Mouse (Mus musculus) intestine, embryonic 14.5 days (tissue): ENCODE results near the gene Gm20532. TPM values are rescaled to one million over a fixed set of nuclear protein-coding genes. Genes with fewer than 3 reads are reported as not detected.

Experiments
- ATAC-seq: fragments of 200-750 bp; cut with Nextera tagmentation; replicated peaks from 2 replicates; pipeline ENCODE4 v1.8.0; 2017; ENCODE audit warnings: low read depth, moderate number of reproducible peaks, moderate TSS enrichment, moderate library complexity; ENCODE audit not compliant: low FRiP score, low TSS enrichment
- DNase-seq: peaks from one replicate; pipeline ENCODE4 v3.0.0-alpha.2; 2018; ENCODE audit warnings: low spot score
- H3K27ac ChIP-seq: fragments of 300-500 bp; sonication (generic); 2 replicates; pipeline ENCODE4 v1.5.1; 2014; ENCODE audit warnings: low read depth, mild to moderate bottlenecking, control low read depth
- H3K27me3 ChIP-seq: fragments of 300-500 bp; sonication (generic); replicated peaks from 2 replicates; pipeline ENCODE4 v1.6.1; 2014; ENCODE audit warnings: low read length, control low read depth; ENCODE audit not compliant: control insufficient read depth, insufficient read depth
- H3K36me3 ChIP-seq: fragments of 300-500 bp; sonication (generic); 2 replicates; pipeline ENCODE4 v1.6.1; 2014; ENCODE audit warnings: low read length, control low read depth; ENCODE audit not compliant: control insufficient read depth, insufficient read depth
- H3K4me1 ChIP-seq: fragments of 300-500 bp; sonication (generic); replicated peaks from 2 replicates; pipeline ENCODE4 v1.6.1; 2014; ENCODE audit warnings: low read length, control low read depth, mixed read lengths; ENCODE audit not compliant: control insufficient read depth, insufficient read depth
- H3K4me2 ChIP-seq: fragments of 300-500 bp; sonication (generic); 2 replicates; pipeline ENCODE4 v1.6.1; 2014; ENCODE audit warnings: low read length
- H3K4me3 ChIP-seq: fragments of 300-500 bp; sonication (generic); 2 replicates; pipeline ENCODE4 v1.5.1; 2014; ENCODE audit warnings: low read depth, low read length, control low read depth, mixed read lengths
- H3K9ac ChIP-seq: fragments of 300-500 bp; sonication (generic); 2 replicates; pipeline ENCODE4 v1.6.1; 2014; ENCODE audit warnings: mild to moderate bottlenecking, low read length
- H3K9me3 ChIP-seq: fragments of 300-500 bp; sonication (generic); 2 replicates; pipeline ENCODE4 v1.6.1; 2016; ENCODE audit warnings: low read length, control low read depth; ENCODE audit not compliant: control insufficient read depth
- WGBS: fragments of 180-500 bp; shearing (Covaris S2); extraction: QIAGEN DNeasy Blood & Tissue Kit; methylation state at CpG from one replicate; pipeline ENCODE4 v1.1.7; 2014; 5-methylcytosine and 5-hydroxymethylcytosine counted together
- polyA plus RNA-seq: library from polyadenylated mRNA; unstranded; fragments of >200 nt; fragmentation: Nextera tagmentation; extraction: Ambion mirVana; gene quantifications from 2 replicates; pipeline ENCODE4 v1.2.1, GENCODE M21; 2014

The Gm20532 gene
- polyA plus RNA-seq, 1 experiment from 2014 or later, result not detected

DNA sequence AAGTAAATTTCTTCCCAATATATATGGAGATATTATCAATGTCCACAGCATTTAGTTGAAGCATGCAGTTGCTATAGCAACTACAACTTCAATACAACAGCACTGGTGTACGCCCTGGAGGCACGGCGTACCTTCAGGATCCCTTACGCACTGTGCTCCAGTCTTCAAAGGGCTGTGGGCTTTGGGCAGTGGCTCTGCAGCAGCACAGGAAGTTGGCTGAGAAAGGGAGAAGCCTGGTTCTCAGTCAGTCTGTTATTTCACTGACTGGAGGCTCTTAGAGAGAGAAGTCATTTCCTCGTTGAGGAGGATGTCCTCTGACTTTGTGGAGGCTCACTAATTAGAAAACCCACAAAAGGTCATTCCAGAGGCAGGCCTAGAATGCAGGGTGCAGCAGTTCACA, 36.5 kb downstream of the Gm20532 start:
- Histone ChIP-seq H3K27ac (no peak overlapping the region), H3K9ac (no peak overlapping the region), H3K9me3 (no peaks in the 10 kb centered on the region), H3K36me3 (no peaks in the 10 kb centered on the region), H3K4me1 (no peaks in the 10 kb centered on the region), H3K4me2 (no peak overlapping the region), H3K27me3 (no peaks in the 10 kb centered on the region), H3K4me3 (no peak overlapping the region)
- ATAC-seq (no peak), DNase-seq (no peak)
- WGBS, result 73% methylated on average over 5 of the region's 5 CpGs

- H3K27me3 ChIP-seq, result no peaks in the 10 kb centered on the region
- ATAC-seq (no peak), DNase-seq (no peak)
- 87% methylated on average over 3 of the region's 3 CpGs for WGBS
- H3K4me1 ChIP-seq, result peaks cover 15% of the 10 kb centered on the region
- no peak overlapping the region for H3K4me3 ChIP-seq
- no peaks in the 10 kb centered on the region for H3K9me3 ChIP-seq
- H3K36me3 ChIP-seq, result no peaks in the 10 kb centered on the region
- H3K9ac ChIP-seq, result no peak overlapping the region
- no peak overlapping the region for H3K4me2 ChIP-seq
- no peak overlapping the region for H3K27ac ChIP-seq
These were observed 39.0 kb downstream of the Gm20532 start for GRCm38 (mm10) chr2:26625419-26625818.

- Histone ChIP-seq H3K9ac (no peak overlapping the region), H3K4me3 (no peak overlapping the region), H3K4me2 (no peak overlapping the region), H3K9me3 (no peaks in the 10 kb centered on the region), H3K36me3 (no peaks in the 10 kb centered on the region), H3K4me1 (peaks cover 21% of the 10 kb centered on the region), H3K27ac (no peak overlapping the region), H3K27me3 (no peaks in the 10 kb centered on the region)
- no peak for ATAC-seq
- 73% methylated on average over 3 of the region's 3 CpGs for whole genome bisulfite sequencing
- DNase-seq, result no peak
These were observed 39.6 kb downstream of the Gm20532 start for GRCm38 (mm10) chr2:26626081-26626480.

GRCm38 (mm10) chr2:26627921-26628739, 41.7 kb downstream of the Gm20532 start, which contains the start of gene Fam69b:
Fam69b (plus strand) TSS chr2:26628457.
- Histone ChIP-seq H3K27me3 (no peaks in the 10 kb centered on the region), H3K36me3 (no peaks in the 10 kb centered on the region), H3K4me2 (peak within 1 kb of the TSS; percentile 98), H3K9ac (peak within 1 kb of the TSS; percentile 91), H3K9me3 (no peaks in the 10 kb centered on the region), H3K4me1 (peaks cover 21% of the 10 kb centered on the region), H3K4me3 (peak within 1 kb of the TSS; percentile 69), H3K27ac (peak within 1 kb of the TSS; percentile 67)
- WGBS, result under 1% methylated on average over 69 of the region's 70 CpGs
- ATAC-seq, result peak; percentile 60
- peak; percentile 84 for DNase-seq

DNA sequence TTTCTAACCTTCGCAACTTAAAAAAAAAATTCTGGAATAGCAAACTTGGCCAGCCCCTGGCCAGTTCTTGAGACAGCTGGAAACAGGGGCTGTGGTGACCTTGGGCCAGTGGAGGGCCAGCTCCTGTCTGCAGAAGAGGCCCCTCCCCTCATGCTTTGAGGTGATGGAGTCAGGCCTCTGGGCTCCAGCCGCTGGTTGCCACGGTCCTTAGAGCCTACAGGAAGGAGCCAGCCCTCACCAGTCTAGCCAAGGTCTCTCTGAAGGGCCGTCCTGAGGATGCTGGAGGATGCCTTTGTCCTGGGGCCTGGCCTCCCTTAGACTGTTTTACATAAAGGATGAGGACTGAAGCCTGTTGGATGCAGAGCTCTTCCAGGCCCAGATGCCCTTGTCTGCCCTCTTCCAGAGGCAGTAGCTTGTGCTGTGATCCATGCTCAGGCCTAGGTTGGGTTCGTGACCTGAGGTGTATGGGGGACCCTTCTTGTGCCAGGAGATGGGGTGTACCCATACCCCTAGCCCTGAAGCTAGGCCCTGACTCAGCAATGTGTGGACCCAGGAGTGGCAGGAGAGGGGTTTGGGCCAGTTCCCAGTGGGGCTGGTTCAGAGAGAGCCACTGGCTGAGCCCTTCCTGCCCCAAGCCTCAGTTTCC, 42.5 kb downstream of the Gm20532 start:
- Histone ChIP-seq H3K27me3 (no peaks in the 10 kb centered on the region), H3K4me1 (peaks cover 21% of the 10 kb centered on the region), H3K9ac (peak overlapping the region; percentile 91), H3K4me2 (peak overlapping the region; percentile 98), H3K9me3 (no peaks in the 10 kb centered on the region), H3K36me3 (no peaks in the 10 kb centered on the region), H3K4me3 (peak overlapping the region; percentile 69), H3K27ac (peak overlapping the region; percentile 67)
- ATAC-seq, result peak; percentile 21; the same call in 1 of the 2 replicates
- WGBS, result 15% methylated on average over 5 of the region's 5 CpGs
- DNase-seq, result no peak

GRCm38 (mm10) chr2:26632541-26633395, 46.3 kb downstream of the Gm20532 start:
- no peak overlapping the region for H3K9ac ChIP-seq
- WGBS, result 84% methylated on average over 16 of the region's 16 CpGs
- H3K9me3 ChIP-seq, result no peaks in the 10 kb centered on the region
- H3K27ac ChIP-seq, result no peak overlapping the region
- peaks cover 38% of the 10 kb centered on the region for H3K36me3 ChIP-seq
- H3K4me3 ChIP-seq, result no peak overlapping the region
- peaks cover 24% of the 10 kb centered on the region for H3K4me1 ChIP-seq
- H3K27me3 ChIP-seq, result no peaks in the 10 kb centered on the region
- ATAC-seq (no peak), DNase-seq (no peak)
- H3K4me2 ChIP-seq, result no peak overlapping the region

GRCm38 (mm10) chr2:26633953-26634530, 47.6 kb downstream of the Gm20532 start:
- no peak for ATAC-seq
- DNase-seq, result no peak
- Histone ChIP-seq H3K27ac (no peak overlapping the region), H3K36me3 (peaks cover 50% of the 10 kb centered on the region), H3K9me3 (no peaks in the 10 kb centered on the region), H3K4me2 (no peak overlapping the region), H3K4me1 (peaks cover 34% of the 10 kb centered on the region), H3K9ac (no peak overlapping the region), H3K4me3 (no peak overlapping the region), H3K27me3 (no peaks in the 10 kb centered on the region)
- WGBS, result 71% methylated on average over 4 of the region's 4 CpGs
